Mouse (Mus musculus): ENCODE data around the gene Olfr223. TPM values are rescaled to one million over a fixed set of nuclear protein-coding genes. Genes with fewer than 3 reads are reported as not detected.

Olfr223 gene
- polyA plus RNA-seq, 1 experiment from 2014 or later = not detected

GRCm38 (mm10) chr11:59542442-59542841 is 50.6 kb downstream of the Olfr223 start:
- Histone ChIP-seq H3K9ac (replicated peaks; ENCODE audit: low read depth, low read length) (no peak overlapping the region), H3K9me3 (ENCODE audit: control insufficient read depth, low read depth, low read length) (no peaks in the 10 kb centered on the region), H3K27ac (ENCODE audit: low read length) (no peak overlapping the region), H3K4me1 (ENCODE audit: control insufficient read depth, insufficient read depth, low read length) (0 out of 2 replicates have a peak, but pooled peaks cover 5% of the 10 kb centered on the region), H3K36me3 (ENCODE audit: control insufficient read depth, insufficient read depth, low read length) (no peaks in the 10 kb centered on the region), H3K27me3 (ENCODE audit: control insufficient read depth, insufficient read depth, low read length) (no peaks in the 10 kb centered on the region), H3K4me2 (replicated peaks; ENCODE audit: low read depth, low read length) (no peak overlapping the region), H3K4me3 (ENCODE audit: low read depth, low read length) (no peak overlapping the region)
- no peak for ATAC-seq (ENCODE audit: insufficient number of reproducible peaks, insufficient read depth, low FRiP score, low read depth)
- 75% methylated on average over 6 of the region's 6 CpGs for WGBS

- Histone ChIP-seq H3K4me3 (ENCODE audit: low read depth, low read length) (no peak within 1 kb of the TSS), H3K27ac (ENCODE audit: low read length) (no peak within 1 kb of the TSS), H3K4me2 (replicated peaks; ENCODE audit: low read depth, low read length) (no peak within 1 kb of the TSS), H3K9me3 (ENCODE audit: control insufficient read depth, low read depth, low read length) (no peaks in the 10 kb centered on the region), H3K4me1 (ENCODE audit: control insufficient read depth, insufficient read depth, low read length) (0 out of 2 replicates have a peak, but pooled peaks cover 5% of the 10 kb centered on the region), H3K36me3 (ENCODE audit: control insufficient read depth, insufficient read depth, low read length) (no peaks in the 10 kb centered on the region), H3K27me3 (ENCODE audit: control insufficient read depth, insufficient read depth, low read length) (no peaks in the 10 kb centered on the region), H3K9ac (replicated peaks; ENCODE audit: low read depth, low read length) (no peak within 1 kb of the TSS)
- WGBS = 43% methylated on average over 3 of the region's 3 CpGs
- no peak for ATAC-seq (ENCODE audit: insufficient number of reproducible peaks, insufficient read depth, low FRiP score, low read depth)
Measured at GRCm38 (mm10) chr11:59541324-59541723, 51.8 kb downstream of the Olfr223 start, which contains the start of gene Nlrp3. Gene Nlrp3, plus strand, starts transcription at chr11:59541568.

- H3K4me2 ChIP-seq (replicated peaks; ENCODE audit: low read depth, low read length) = no peak overlapping the region
- H3K9ac ChIP-seq (replicated peaks; ENCODE audit: low read depth, low read length) = no peak overlapping the region
- no peaks in the 10 kb centered on the region for H3K27me3 ChIP-seq (ENCODE audit: control insufficient read depth, insufficient read depth, low read length)
- 76% methylated on average over 3 of the region's 3 CpGs for WGBS
- no peaks in the 10 kb centered on the region for H3K36me3 ChIP-seq (ENCODE audit: control insufficient read depth, insufficient read depth, low read length)
- no peaks in the 10 kb centered on the region for H3K9me3 ChIP-seq (ENCODE audit: control insufficient read depth, low read depth, low read length)
- no peak overlapping the region for H3K4me3 ChIP-seq (ENCODE audit: low read depth, low read length)
- no peak overlapping the region for H3K27ac ChIP-seq (ENCODE audit: low read length)
- no peak for ATAC-seq (ENCODE audit: insufficient number of reproducible peaks, insufficient read depth, low FRiP score, low read depth)
- 0 out of 2 replicates have a peak, but pooled peaks cover 5% of the 10 kb centered on the region for H3K4me1 ChIP-seq (ENCODE audit: control insufficient read depth, insufficient read depth, low read length)
Measured at GRCm38 (mm10) chr11:59540123-59540522, 53.0 kb downstream of the Olfr223 start.

Other genes starting within 250 kb of the Olfr223 start
- not detected in 2 replicates for gene Prss38, start 217.6 kb downstream of the Olfr223 start, polyA plus RNA-seq (2014; fragmentation: Nextera tagmentation; extraction: Ambion mirVana)
- gene Jmjd4, start 143.2 kb downstream of the Olfr223 start, polyA plus RNA-seq (2014; fragmentation: Nextera tagmentation; extraction: Ambion mirVana) = 11.2 and 12.6 TPM in 2 replicates
- 113 and 116 TPM in 2 replicates for gene Snap47, start 142.1 kb downstream of the Olfr223 start, polyA plus RNA-seq (2014; fragmentation: Nextera tagmentation; extraction: Ambion mirVana)
- gene Zfp867, start 120.8 kb downstream of the Olfr223 start, polyA plus RNA-seq (2014; fragmentation: Nextera tagmentation; extraction: Ambion mirVana) = 9.0 and 9.1 TPM in 2 replicates
- gene Zkscan17, start 66.5 kb downstream of the Olfr223 start, polyA plus RNA-seq (2014; fragmentation: Nextera tagmentation; extraction: Ambion mirVana) = 19.4 and 20.9 TPM in 2 replicates
- 0.14 and 0.27 TPM in 2 replicates for gene Nlrp3, start 51.7 kb downstream of the Olfr223 start, polyA plus RNA-seq (2014; fragmentation: Nextera tagmentation; extraction: Ambion mirVana)
- not detected in 2 replicates for gene Olfr222, start 17.1 kb downstream of the Olfr223 start, polyA plus RNA-seq (2014; fragmentation: Nextera tagmentation; extraction: Ambion mirVana)
- 68.8 and 69.1 TPM in 2 replicates for gene Mprip, start 68.0 kb upstream of the Olfr223 start, polyA plus RNA-seq (2014; fragmentation: Nextera tagmentation; extraction: Ambion mirVana)
- gene Pld6, start 194.4 kb upstream of the Olfr223 start, polyA plus RNA-seq (2014; fragmentation: Nextera tagmentation; extraction: Ambion mirVana) = 1.7 and 2.5 TPM in 2 replicates
- 25.2 and 31.5 TPM in 2 replicates for gene Flcn, start 216.7 kb upstream of the Olfr223 start, polyA plus RNA-seq (2014; fragmentation: Nextera tagmentation; extraction: Ambion mirVana)
- 31.6 and 36.6 TPM in 2 replicates for gene Nt5m, start 246.2 kb upstream of the Olfr223 start, polyA plus RNA-seq (2014; fragmentation: Nextera tagmentation; extraction: Ambion mirVana)
- gene Cops3, start 246.5 kb upstream of the Olfr223 start, polyA plus RNA-seq (2014; fragmentation: Nextera tagmentation; extraction: Ambion mirVana) = 206 and 221 TPM in 2 replicates